Mouse (Mus musculus): ENCODE measurements around the gene Fhl2.
"Not testable (repeated sequence)": the region's sequence is repeated elsewhere in the genome, so short reads cannot be mapped to it uniquely, and the experiment has no call there.

The Fhl2 gene

DNA sequence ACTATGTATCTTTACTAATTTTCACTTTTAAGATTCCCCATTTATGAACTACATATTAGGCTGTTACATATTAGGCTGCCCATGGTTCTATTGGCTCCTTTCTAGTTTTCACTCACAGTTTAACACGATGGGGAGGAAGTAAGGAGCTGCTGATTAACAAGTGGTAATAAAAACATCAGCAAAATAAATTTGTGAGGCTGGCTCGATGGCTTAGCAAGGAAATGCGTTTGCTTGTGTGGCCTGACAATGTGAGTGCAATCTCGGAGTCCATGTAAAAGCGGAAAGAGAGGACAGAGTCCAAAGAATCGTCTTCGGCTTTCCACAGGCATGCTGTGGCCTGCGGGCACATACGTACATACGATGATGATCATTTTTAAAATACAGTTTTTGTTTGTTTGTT is 4.3 kb downstream of the Fhl2 start:
- no peak for DNase-seq (ENCODE audit: low read depth, low spot score)

DNA sequence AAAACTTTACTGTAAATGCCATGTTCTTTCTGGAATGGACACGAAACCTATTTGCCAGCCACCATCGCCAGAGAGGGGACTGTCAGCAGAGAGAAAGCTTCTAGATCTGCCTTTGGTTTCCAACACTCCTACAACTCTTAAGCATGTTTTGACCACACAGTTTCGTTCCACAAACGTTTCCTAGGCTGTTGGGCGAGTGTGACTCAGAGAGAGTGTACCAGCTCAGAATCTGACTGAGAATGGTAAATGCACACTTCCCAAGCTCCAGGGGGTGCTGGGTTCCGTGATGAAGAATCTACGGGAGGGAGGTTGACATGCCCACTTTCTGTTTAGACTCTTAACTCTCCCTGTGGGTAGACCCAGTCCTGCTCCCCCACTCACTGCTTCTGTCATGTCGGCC is 5.7 kb downstream of the Fhl2 start:
- DNase-seq (ENCODE audit: low read depth, low spot score), result no peak

DNA sequence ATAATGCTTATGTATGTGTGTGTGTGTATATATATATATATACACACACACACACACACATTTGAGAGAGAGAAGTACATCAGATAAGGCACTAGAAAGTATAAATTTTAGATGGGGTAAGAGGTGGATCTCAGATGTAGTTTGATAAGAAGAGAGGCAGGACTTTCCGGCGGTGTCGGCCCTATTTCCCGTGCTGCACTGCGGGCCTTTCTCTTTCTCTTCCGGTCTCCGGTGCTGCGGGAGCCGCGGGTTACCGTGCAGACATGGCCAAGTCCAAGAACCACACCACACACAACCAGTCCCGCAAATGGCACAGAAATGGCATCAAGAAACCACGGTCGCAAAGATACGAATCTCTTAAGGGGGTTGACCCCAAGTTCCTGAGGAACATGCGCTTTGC is 7.9 kb downstream of the Fhl2 start:
- DNase-seq (ENCODE audit: low read depth, low spot score), result not testable (repeated sequence)

DNA sequence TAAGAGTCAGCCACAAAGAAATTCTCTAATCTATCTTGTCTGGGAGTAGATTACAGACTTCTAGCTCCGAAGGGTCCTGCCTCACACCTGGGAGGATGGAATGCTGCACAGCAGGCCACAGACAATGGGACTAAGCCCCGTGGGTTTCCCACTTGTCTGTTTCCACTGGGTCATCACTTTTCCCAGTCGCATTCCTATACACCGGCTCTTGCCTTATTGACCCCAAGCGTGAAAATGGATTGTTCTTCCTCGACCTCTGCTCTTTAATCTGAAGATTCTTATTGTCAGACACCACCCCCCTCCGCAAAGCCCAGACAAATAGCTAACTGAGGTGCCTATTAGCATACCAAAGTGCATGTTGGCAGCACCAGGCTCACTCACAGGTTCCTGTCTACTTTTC is 10.4 kb downstream of the Fhl2 start:
- peak; percentile 12 for DNase-seq (ENCODE audit: low read depth, low spot score)

DNA sequence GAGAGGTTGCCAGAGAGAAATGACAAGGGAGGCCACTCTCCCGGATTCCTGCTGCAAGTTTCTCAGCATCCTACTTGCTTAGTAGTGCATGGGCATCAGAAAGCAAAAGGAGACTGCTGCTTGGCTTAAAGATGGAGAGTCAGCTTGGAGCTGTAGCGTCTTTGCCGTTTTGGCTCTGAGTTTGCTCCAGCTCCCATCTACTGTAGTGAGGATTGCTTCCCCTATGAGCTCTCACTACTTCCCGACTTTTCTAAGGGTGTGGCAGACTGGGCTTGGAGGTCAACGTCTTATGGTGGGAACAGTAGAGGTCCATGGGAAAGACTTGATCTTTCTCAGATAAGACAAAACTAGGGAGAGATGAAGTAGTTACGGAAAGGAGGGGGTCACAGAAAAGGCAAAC is 15.9 kb downstream of the Fhl2 start:
- no peak for DNase-seq (ENCODE audit: low read depth, low spot score)

DNA sequence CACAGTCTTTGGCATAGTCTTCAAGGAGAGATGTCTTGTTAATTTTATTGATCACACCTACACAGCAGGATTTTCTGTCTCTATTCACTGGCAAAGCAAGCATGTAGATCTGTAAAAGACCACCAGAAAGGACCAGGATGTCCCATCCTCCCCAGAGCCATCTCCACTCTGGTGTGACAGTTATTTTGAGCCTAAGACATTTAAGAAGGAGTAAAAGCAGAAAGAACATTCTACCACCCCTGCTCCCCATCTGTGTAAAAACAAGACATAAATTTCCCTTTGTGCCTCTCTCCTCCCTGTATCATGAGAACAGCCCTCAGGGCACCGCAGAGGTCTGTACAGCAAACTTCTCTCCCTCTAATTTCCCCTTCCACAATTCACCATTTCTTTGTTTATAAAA is 18.0 kb downstream of the Fhl2 start:
- DNase-seq (ENCODE audit: low read depth, low spot score), result no peak

DNA sequence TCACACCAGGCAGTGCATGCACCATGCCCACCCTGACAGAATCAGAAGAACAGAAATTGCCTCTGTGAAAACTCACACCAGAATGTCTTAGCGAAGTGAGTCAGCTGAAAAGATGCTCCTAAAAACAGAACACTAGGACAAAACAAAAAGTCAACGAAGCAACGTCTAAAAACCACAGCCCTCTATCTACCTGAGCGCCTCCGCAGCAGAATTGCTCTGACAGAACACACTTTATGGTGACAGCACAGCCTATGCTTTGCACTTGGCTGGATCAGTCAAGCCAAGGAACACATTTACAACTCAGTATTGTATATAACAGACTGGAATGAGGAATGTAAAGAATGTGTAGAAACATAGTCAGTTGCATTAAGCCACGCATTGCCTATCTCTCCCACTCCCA is 18.4 kb downstream of the Fhl2 start:
- DNase-seq (ENCODE audit: low read depth, low spot score), result peak; percentile 11

DNA sequence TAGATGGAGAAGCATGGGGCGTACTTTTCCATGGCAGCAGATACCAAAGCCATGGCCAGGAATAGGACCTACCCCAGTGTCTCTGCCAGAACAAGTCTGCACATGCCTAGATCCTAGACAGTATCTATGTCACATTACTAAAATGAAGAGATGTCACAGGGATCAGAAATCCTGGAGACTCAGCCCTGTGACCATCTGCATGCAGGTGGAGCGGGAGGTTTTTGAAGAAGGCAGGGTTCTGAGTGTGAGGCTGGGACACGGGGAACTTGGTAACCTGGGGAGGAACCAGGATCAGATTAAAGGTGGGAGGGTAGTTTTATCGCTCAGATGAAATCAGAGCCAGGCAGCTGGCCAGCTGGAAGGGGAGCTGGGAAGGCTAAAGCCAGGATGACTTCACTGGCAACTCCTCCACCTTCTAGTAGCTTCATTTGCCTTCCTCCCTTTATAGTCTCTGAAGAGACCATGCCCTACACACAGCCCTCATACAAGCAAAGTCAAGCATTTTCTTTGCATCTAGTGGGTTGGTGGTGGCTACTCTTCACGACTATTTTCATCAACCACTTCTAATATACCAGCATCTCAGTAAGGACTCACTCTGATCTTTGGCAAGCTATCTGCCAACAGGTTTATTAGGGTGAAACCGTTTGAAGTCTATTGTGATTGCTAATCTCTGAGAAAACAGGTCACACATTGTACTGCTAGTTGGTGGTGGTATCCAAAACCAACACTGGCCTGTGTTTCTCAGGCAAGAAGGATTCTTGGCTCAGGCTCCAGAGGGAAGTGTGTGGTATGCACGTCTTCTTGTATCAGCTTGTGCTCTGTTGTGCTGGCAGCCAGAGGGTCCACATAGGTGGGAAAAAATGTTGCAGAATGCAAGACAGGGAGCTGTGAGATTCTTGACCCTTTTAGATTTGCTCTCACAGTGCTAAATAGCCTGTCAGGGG is 23.2 kb downstream of the Fhl2 start:
- DNase-seq (ENCODE audit: low read depth, low spot score), result no peak

DNA sequence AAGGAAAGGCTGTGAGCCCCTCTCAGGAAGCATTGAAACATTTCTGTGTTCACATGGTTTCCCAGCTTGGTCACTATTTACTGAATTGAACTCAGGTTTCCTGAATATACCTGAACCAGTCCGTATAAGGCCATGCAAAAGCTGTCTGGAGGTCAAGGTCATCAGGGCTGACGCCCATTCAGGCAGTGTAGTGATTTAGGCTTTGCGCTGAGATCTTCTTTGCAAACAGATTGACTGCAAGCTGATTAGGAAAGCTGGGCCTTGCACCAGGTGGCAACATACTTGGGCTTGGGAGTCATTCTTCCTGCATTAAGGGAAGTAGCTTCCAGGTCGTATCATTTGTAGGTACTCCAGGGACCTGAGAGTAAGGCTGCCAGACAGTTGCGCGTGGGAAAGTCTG is 25.0 kb downstream of the Fhl2 start:
- DNase-seq (ENCODE audit: low read depth, low spot score), result no peak

DNA sequence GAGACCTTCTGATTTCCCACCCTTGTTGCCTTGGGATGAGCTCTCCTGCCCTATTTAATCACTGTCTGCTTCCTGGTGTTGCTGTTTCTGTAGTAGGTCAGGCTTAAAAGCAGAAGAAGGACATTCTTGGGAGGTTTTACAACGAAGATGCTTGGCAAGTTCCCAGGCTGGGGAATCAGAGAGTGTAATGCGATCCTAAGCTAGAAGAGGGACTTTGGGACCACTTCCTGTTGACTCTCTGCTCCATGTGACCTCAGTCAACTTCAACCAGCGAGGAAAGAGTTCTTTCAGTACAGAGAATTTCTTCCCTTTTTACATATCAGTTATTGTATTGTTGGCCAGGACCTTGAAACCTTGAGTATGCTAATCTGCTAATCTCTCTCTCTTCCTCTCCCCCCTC is 25.7 kb downstream of the Fhl2 start:
- DNase-seq (ENCODE audit: low read depth, low spot score), result no peak

DNA sequence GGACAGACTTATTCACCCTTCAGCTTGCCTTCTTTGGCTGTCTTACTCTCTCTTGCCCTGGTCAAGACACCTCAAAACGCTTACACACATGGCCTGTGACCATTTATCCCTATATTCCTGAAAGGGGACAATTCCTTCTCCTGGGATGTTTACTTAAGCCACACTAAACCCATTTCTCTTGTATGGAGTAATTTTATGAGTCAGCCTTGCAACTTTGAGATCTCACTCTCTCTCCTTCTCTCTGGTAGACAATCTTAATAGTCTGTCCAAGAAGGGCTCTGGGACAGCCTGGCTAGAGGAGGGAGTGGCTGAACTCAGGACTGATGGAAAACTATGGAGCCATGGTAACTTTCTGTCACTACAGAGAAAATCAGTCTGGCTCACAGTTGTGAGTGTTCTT is 27.1 kb downstream of the Fhl2 start:
- no peak for DNase-seq (ENCODE audit: low read depth, low spot score)

DNA sequence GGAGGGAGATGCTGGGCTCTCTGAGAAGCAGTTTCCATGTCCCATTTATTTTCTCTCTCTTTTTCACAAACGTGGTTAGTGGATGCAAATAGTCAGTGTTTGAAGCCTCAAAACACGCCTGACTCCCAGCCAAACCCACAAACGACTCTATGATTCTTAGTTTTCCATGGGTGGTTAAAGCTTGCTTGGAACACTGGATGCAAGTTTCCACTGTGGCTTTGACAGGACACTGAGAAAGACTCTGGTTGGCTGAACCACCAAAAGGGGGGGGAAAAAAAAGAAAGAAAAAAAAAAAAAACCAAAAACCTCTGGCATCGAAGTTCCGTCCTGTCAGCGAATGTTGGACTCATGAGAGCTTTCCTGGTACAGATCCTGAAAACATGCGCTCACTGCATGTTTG is 27.6 kb downstream of the Fhl2 start:
- DNase-seq (ENCODE audit: low read depth, low spot score), result no peak

DNA sequence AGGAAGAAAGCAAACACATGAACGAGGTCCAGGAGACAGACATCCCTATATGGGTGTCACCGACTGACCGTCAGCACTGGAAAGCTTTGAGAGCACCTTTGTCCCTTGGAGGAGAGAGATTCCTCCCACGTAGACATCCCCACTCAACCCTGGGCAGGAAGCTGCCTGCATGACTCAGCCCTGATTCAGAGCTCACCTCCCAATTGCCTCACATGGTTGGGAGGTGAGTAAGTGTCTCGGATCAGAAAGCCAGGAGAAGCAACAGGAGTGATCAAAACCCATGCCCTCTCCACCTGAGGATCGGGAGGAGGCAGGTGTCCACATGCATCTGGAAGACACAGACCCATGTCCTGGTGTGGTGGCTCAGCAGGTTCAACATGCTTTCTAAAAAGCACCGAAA is 28.2 kb downstream of the Fhl2 start:
- no peak for DNase-seq (ENCODE audit: low read depth, low spot score)

DNA sequence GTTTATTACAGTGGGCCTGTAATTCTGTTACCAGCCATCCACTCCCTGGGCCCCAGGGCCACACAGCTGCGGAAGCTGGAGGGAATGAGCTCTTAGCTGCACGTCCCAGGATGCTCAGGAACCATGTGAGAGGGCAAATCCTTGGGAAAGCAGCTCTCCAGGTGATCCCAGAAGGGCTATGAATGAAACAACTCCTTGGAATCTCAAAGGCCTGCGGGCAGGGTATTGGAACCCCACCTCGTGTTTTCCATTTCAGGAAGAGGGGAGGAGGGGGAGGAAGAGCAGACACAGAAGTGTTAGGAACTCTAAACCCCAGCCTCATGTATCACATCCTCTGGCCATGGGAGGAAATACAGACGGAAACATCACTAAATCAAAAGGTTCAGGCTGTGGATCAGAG is 28.8 kb downstream of the Fhl2 start:
- DNase-seq (ENCODE audit: low read depth, low spot score), result no peak

DNA sequence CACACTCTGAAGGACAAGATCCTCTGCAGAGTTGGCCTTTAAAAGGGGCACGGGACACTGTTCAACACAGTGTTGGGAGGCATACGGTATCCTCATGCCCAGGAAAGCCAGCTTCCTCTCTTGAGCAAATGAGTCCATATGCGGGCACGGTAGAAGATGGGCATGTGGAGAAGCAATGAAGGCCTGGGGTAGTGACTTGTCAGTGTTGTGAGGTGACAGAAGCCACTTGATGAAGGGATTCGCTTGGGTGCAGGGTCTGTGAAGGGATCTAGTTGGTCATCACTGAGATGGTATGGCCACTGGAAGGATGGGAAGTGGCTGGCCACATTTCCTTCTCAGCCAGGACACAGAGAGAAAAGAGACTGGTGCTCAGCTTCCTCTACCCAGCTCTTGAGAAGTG is 32.2 kb downstream of the Fhl2 start:
- no peak for DNase-seq (ENCODE audit: low read depth, low spot score)

DNA sequence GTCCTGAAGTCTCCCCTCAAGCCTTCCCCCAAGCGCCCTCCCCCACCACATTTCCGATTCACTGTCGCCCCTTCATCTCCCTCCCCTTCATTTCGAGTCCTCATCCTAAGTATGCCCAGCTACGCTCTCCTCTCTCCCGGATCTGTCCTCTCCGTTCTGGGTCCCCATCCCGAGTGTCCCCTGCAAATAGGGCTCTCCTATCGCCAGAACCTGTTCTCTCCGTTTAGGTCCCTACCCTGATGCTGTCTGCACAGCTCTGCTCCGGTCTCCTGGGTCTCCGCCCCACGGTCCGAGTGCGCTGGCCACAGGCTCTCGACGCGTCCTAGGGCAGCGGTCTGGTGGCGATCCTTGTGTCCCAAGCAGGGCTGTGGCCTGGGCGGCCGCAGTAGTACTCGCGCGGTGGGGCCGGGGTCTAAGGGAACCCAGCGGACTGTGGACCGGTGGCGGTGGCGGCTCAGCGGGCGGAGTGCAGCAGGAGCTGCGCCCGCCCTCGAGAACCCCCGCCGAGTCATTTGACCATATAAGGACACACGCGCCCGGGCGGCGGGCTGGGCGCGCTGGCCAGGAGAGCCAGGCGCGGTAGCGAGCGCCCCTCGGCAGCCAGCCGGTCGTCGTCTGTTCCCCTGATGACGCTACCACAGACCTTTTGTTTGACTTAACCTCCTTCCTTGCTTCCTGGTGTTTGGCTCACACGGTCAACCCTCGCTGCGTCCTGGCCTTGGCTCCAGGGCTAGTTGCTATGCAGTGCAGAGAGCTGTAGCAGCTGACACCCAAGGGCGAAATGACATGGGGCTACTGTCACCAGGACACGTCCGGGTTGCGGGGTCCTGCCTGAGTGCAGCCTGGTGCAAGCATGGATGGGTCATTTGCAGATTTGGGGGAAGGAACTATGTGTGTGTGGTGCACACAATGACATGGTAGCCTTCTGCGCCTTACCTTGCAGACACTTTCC is 33.0 kb downstream of the Fhl2 start:
- peak; percentile 77 for DNase-seq (ENCODE audit: low read depth, low spot score)

DNA sequence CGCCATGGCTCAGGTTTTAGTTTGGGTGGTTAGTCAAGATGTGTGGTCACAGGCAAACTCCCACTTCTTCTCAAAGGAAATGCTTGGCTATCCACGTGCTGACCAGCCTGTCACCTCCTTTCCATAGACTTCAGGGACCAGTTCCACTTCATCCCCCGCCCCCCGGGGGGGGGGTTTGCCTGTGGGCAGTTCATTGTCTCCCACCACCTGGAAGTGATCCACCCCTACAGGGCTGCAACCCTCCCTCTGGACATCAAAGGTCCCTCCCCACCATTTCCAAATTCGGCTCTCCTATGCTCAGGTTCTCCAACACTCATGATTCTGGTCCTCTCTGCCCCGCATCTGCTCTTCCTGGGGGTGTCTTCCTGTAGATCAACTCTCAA is 33.7 kb downstream of the Fhl2 start:
- DNase-seq (ENCODE audit: low read depth, low spot score), result peak; percentile 22

DNA sequence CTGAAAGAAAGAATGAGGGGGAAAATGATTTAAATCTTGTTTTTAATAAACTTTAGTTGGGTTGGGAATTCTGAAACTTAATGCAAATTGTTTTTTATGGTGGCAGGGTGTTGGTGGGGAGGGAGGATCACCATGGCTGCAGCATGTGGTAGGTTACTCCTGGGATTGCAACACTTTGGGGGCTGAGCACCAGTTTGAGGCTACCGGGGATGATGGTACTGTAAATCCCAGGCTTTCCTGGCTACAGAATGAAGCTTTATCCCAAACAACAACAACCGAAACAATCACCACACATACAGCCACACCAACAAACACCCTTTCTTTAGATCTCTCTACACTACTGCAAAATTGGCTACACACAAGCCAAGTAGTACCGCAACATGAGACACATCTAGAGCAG is 34.4 kb downstream of the Fhl2 start:
- no peak for DNase-seq (ENCODE audit: low read depth, low spot score)

DNA sequence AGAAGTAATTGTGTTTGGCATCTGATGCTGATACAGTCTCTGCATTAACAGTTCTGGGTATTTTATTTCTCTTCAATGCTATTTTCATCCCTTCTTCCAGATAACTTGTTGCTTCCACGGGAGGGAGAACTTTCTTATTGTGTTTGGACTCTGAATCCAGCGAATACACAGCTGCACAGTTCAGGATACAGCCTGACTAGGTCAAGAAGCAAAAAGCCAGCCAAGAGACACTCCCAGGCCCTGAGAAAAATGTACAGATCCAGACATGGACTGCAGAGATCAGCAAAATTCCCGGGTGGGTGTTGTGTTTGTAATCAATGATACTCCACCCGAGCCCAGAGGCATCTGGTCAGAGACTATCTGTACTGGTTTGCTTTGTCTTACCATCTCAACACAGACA is 37.4 kb downstream of the Fhl2 start:
- DNase-seq (ENCODE audit: low read depth, low spot score), result no peak

DNA sequence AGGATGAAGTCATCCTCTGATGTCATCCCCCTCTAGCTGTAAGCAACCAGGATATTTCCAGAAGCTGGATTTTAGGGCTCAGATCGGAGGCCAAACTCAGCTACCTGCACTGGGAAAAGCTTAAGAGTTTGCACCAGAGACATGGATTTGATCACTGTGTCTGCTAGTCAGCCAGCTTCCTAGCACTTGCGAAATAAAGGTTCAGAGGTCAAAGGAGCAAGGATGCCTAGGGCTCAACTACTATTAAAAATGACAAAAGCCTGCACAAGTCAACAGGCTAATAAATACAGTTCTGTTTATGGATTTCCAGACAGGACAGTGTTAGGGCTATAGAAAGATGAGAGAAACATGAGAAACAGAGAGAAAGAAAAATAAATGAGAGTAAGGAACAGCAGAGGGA is 38.9 kb downstream of the Fhl2 start:
- DNase-seq (ENCODE audit: low read depth, low spot score), result no peak

DNA sequence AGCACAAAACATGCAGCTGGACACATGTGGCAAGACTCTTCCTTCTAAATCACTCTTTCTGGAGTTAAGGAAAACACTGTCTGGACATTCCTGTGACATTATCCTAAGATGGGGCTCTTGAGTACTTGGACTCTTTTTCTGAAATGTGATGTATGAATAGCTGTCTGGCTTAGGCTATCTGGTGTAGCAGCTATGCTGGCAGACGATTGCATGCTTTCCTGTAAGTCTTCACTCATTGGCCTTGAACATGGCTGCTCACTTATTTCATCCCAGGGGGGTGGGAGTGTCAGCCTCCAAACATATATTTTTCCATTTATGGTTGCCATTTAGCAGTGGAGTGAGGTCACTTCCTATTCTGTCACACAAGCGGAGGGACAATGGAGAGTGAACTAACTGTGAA is 42.3 kb downstream of the Fhl2 start:
- no peak for DNase-seq (ENCODE audit: low read depth, low spot score)

DNA sequence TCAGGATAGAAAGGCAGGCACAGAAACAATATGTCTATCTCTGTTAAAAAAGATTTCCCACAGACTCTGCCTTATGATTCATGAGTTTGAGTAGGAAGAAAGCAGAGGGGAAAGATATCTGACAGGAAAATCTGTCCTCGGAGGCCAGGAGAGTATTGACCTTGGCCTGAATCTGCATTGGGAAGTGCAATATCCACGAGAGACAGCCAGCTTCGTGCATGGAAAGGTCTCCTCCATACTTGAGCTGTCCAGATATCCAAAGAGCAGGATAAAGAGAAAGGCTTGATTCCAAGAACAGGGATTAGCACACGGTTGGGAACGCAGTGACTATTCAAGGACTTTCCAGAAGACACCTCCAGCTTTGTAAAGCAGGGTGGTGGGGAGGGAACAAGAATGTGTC is 43.2 kb downstream of the Fhl2 start:
- DNase-seq (ENCODE audit: low read depth, low spot score), result no peak

DNA sequence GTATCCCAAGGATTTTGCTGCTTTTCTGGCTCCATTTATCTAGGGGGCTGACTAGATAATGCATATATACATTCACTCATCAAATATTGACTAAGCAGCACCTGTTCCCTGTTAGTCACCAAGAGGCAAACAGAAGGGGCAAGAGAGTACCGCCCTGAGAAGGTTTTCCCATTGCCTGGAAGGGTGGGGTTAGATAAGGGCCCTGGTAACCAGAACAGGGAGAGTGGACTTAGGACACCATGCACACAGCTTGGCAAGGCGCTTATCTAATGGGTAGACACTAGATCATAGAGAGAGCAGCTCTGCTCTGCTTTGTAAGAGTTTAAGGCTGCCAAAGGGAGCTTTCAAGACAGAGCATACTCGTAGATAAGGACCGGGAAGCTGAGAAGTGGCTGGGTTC is 44.2 kb downstream of the Fhl2 start:
- DNase-seq (ENCODE audit: low read depth, low spot score), result no peak
